Mouse (Mus musculus) liver, postnatal 0 days (tissue): Measurements from ENCODE around the gene Caskin1. TPM values are rescaled to one million over a fixed set of nuclear protein-coding genes. Genes with fewer than 3 reads are reported as not detected.

Experiments
- ATAC-seq: fragments of 200-750 bp; cut with Nextera tagmentation; 2 replicates; pipeline ENCODE4 v1.8.0; 2017; ENCODE audit warnings: mild to moderate bottlenecking, moderate library complexity
- DNase-seq: peaks from one replicate; pipeline ENCODE4 v3.0.0-alpha.2; 2016
- H3K27ac ChIP-seq: fragments of 300-500 bp; sonication (generic); 2 replicates; pipeline ENCODE4 v1.5.1; 2014; ENCODE audit warnings: antibody characterized with exemption, moderate library complexity, mild to moderate bottlenecking, low read depth
- H3K27me3 ChIP-seq: fragments of 300-500 bp; sonication (generic); 2 replicates; pipeline ENCODE4 v1.6.1; 2014; ENCODE audit warnings: low read length, control low read depth, mixed read lengths; ENCODE audit not compliant: insufficient read depth
- H3K36me3 ChIP-seq: fragments of 300-500 bp; sonication (generic); replicated peaks from 2 replicates; pipeline ENCODE4 v1.6.1; 2014; ENCODE audit warnings: mild to moderate bottlenecking, control low read depth, low read length, moderate library complexity, mixed read lengths; ENCODE audit not compliant: insufficient read depth
- H3K4me1 ChIP-seq: fragments of 300-500 bp; sonication (generic); 2 replicates; pipeline ENCODE4 v1.6.1; 2014; ENCODE audit warnings: antibody characterized with exemption, mild to moderate bottlenecking, control low read depth; ENCODE audit not compliant: insufficient read depth
- H3K4me2 ChIP-seq: fragments of 300-500 bp; sonication (generic); 2 replicates; pipeline ENCODE4 v1.6.1; 2014; ENCODE audit warnings: low read depth, mild to moderate bottlenecking, low read length, moderate library complexity, mixed read lengths
- H3K4me3 ChIP-seq: fragments of 300-500 bp; sonication (generic); 2 replicates; pipeline ENCODE4 v1.5.1; 2014; ENCODE audit warnings: low read depth, low read length
- H3K9ac ChIP-seq: fragments of 300-500 bp; sonication (generic); replicated peaks from 2 replicates; pipeline ENCODE4 v1.6.1; 2014; ENCODE audit warnings: mild to moderate bottlenecking, moderate library complexity
- H3K9me3 ChIP-seq: fragments of 300-500 bp; sonication (generic); 2 replicates; pipeline ENCODE4 v1.6.1; 2016; ENCODE audit warnings: mild to moderate bottlenecking, control low read depth, low read length, mixed read lengths
- CTCF ChIP-seq: sonication (generic); IDR thresholded peaks from 2 replicates; pipeline ENCODE4 v1.5.1; 2016; ENCODE audit warnings: antibody characterized with exemption, low read depth
- EP300 ChIP-seq: IDR thresholded peaks from 2 replicates; pipeline ENCODE4 v1.6.1; 2016; ENCODE audit warnings: antibody characterized with exemption, low read depth, mild to moderate bottlenecking
- WGBS: fragments of 180-500 bp; shearing (Covaris S2); extraction: QIAGEN DNeasy Blood & Tissue Kit; methylation state at CpG from one replicate; pipeline ENCODE4 v1.1.7; 2014; ENCODE audit not compliant: insufficient replicate concordance; 5-methylcytosine and 5-hydroxymethylcytosine counted together
- polyA plus RNA-seq: library from polyadenylated mRNA; unstranded; fragments of >200 nt; fragmentation: Nextera tagmentation; extraction: Ambion mirVana; gene quantifications from 2 replicates; pipeline ENCODE4 v1.2.1, GENCODE M21; 2015

The Caskin1 gene
- polyA plus RNA-seq, 1 experiment from 2014 or later: not detected

- DNase-seq: no peak
- Histone ChIP-seq H3K4me3 (no peak overlapping the region), H3K4me1 (peaks cover 10% of the 10 kb centered on the region), H3K27ac (no peak overlapping the region), H3K9me3 (no peaks in the 10 kb centered on the region), H3K27me3 (peaks cover 38% of the 10 kb centered on the region), H3K36me3 (no peaks in the 10 kb centered on the region), H3K9ac (no peak overlapping the region), H3K4me2 (no peak overlapping the region)
- ATAC-seq: no peak
- 85% methylated on average over 4 of the region's 4 CpGs for WGBS
- no peak for TF ChIP-seq EP300
- TF ChIP-seq CTCF: no peak
Measured at GRCm38 (mm10) chr17:24490399-24490798, 2.0 kb downstream of the Caskin1 start.

DNA sequence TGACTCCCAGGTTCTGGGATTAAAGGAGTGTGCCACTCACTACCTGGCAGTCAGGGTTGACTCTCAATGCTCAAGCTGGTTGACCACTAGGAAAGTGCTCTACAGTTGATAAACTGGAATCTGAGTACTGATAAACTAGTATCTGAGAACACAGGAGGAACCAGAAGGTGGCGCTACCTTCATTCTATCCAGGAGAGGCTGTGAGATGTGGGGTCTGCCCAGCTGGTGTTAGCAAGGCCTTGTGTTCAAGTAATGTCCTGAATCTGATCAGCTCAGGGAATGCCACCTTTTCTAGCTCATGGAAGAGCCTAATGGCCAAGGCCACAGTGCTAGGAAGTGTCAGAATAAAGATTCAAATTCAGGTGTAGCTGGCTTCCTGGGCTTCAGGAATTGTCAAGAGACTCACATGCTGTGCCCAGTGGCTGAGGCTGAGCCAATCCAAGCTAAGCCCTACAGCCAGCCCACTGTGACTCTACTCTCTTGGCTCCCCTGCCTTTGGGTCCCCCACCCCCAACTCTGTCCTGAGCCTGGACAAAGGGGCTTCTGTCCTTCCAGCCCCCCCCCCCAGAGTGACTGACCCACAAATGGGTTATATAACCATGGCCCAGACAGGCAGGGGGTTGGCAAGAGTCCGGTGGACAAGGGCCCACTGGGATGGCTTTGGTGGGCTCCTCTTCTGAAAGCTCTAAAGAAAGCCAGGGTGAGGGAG lies 6.4 kb downstream of the Caskin1 start:
- Histone ChIP-seq H3K4me2 (no peak overlapping the region), H3K4me1 (no peaks in the 10 kb centered on the region), H3K36me3 (no peaks in the 10 kb centered on the region), H3K9ac (no peak overlapping the region), H3K27me3 (peaks cover 10% of the 10 kb centered on the region), H3K4me3 (no peak overlapping the region), H3K27ac (no peak overlapping the region), H3K9me3 (no peaks in the 10 kb centered on the region)
- ATAC-seq: no peak
- WGBS: 43% methylated on average over 2 of the region's 2 CpGs
- TF ChIP-seq EP300 (no peak), CTCF (peak; percentile 77)
- peak; percentile 63 for DNase-seq

DNA sequence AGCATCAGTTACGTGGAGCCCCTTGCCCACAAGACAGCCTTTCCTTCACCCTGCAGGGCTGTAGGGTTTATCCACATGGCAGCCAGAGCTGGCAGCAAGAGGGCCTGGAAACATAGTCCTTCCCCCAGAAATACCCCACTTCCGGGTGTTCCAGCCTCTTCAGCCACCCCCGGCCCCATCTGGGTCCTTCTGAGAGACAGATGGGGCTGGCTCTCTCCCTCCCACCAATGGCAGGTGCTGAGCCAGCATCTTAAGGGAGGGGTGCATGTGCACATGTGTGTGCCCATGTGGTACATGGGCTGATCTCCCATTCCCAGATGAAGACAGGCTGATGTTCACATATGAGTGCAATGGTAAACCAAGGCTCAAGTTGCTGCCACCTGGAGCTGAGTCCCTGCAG lies 7.0 kb downstream of the Caskin1 start:
- no peaks in the 10 kb centered on the region for H3K4me1 ChIP-seq
- no peak overlapping the region for H3K9ac ChIP-seq
- H3K36me3 ChIP-seq: no peaks in the 10 kb centered on the region
- no peak overlapping the region for H3K4me2 ChIP-seq
- H3K27ac ChIP-seq: no peak overlapping the region
- peaks cover 4% of the 10 kb centered on the region; the same call in 1 of the 2 replicates for H3K27me3 ChIP-seq
- 68% methylated on average over 3 of the region's 3 CpGs for WGBS
- ATAC-seq (no peak), DNase-seq (no peak)
- TF ChIP-seq EP300 (no peak), CTCF (no peak)
- H3K9me3 ChIP-seq: no peaks in the 10 kb centered on the region
- no peak overlapping the region for H3K4me3 ChIP-seq

- Histone ChIP-seq H3K4me1 (no peaks in the 10 kb centered on the region), H3K4me2 (no peak overlapping the region), H3K4me3 (no peak overlapping the region), H3K27me3 (no peaks in the 10 kb centered on the region), H3K9me3 (no peaks in the 10 kb centered on the region), H3K9ac (no peak overlapping the region), H3K36me3 (no peaks in the 10 kb centered on the region), H3K27ac (no peak overlapping the region)
- no peak for ATAC-seq
- no peak for TF ChIP-seq EP300
- TF ChIP-seq CTCF: no peak
- 58% methylated on average over 1 of the region's 1 CpGs for WGBS
- no peak for DNase-seq
Measured at GRCm38 (mm10) chr17:24496026-24496425, 7.6 kb downstream of the Caskin1 start.

DNA sequence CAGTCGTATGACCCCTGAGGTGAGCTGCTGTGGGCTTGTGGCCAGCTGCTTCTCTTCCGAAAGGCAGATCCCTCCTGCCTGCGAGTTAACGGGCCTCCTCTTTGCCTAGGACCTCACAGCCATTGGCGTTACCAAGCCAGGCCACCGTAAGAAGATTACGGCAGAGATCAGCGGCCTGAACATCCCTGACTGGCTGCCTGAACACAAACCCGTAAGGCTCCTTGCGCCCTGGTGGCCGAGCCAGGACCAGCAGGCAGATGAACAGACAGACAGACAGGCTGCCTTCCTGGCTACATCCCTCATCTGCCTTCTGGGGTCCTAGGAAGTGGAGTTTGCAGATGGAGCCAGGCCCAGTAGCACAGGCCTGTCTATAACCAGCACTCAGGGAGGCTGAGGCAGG lies 13.8 kb downstream of the Caskin1 start:
- Histone ChIP-seq H3K4me2 (no peak overlapping the region), H3K4me3 (no peak overlapping the region), H3K9me3 (no peaks in the 10 kb centered on the region), H3K36me3 (no peaks in the 10 kb centered on the region), H3K27me3 (no peaks in the 10 kb centered on the region), H3K4me1 (0 out of 2 replicates have a peak, but pooled peaks cover 1% of the 10 kb centered on the region), H3K27ac (no peak overlapping the region), H3K9ac (no peak overlapping the region)
- WGBS: 38% methylated on average over 11 of the region's 11 CpGs
- ATAC-seq (no peak), DNase-seq (no peak)
- no peak for TF ChIP-seq EP300
- TF ChIP-seq CTCF: peak; percentile 40

DNA sequence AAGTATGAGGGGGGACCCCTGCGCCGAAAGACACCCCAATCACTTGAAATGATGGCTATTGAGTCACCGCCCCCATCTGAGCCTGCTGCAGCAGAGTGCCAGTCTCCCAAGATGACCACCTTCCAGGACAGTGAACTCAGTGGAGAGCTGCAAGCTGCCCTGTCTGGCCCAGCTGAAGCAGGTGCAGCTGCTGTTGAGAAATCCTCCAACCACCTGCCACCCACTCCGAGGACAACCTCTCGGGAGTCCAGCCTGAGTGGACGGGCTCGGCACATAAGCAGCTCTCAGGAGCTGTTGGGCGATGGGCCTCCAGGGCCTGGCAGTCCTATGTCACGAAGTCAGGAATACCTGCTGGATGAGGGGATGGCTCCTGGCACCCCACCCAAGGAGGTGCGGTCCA lies 15.7 kb downstream of the Caskin1 start:
- no peak for ATAC-seq
- Histone ChIP-seq H3K9me3 (no peaks in the 10 kb centered on the region), H3K9ac (no peak overlapping the region), H3K4me3 (no peak overlapping the region), H3K27ac (no peak overlapping the region), H3K4me1 (0 out of 2 replicates have a peak, but pooled peaks cover 3% of the 10 kb centered on the region), H3K27me3 (no peaks in the 10 kb centered on the region), H3K36me3 (peaks cover 9% of the 10 kb centered on the region), H3K4me2 (no peak overlapping the region)
- no peak for DNase-seq
- TF ChIP-seq EP300 (no peak), CTCF (no peak)
- 89% methylated on average over 10 of the region's 10 CpGs for WGBS
